Mouse (Mus musculus) heart, adult 2 months (tissue): Measurements from ENCODE around the gene Odc1.

Experiments
- CTCF ChIP-seq: fragments of 200-600 bp; IDR thresholded peaks from 2 replicates; pipeline ENCODE4 v1.8.1; 2022; ENCODE audit warnings: antibody characterized with exemption, mild to moderate bottlenecking, moderate library complexity
- EP300 ChIP-seq: fragments of 200-500 bp; IDR thresholded peaks from 2 replicates; pipeline ENCODE4 v1.6.1; 2011; ENCODE audit warnings: low read depth, low read length, control low read depth; ENCODE audit not compliant: insufficient read depth
- POLR2A ChIP-seq: fragments of 200-500 bp; IDR thresholded peaks from 2 replicates; pipeline ENCODE4 v1.6.1; 2011; ENCODE audit warnings: mild to moderate bottlenecking, low read depth, low read length, control low read depth; ENCODE audit not compliant: insufficient read depth

DNA sequence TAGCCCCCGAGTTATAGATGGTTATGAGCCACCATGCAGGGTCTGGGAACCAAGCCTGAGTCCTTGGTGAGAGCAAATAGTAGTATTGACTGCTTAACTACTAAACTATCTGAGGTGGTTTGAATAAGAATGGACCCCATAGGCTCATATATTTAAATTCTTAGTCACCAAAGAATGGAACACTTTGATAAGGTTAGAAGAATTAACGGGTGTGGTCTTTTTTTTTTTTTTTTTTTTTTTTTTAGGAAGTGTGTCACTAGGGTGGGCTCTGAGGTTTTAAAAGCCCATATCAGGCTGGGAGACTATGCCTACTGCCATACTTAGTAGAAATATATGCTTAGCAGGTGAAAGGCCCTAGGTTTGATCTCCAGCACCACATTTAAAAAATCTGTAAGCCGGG lies 8.4 kb upstream of the Odc1 start:
- TF ChIP-seq POLR2A (no peak), CTCF (no peak), EP300 (no peak)
